Mouse (Mus musculus): ENCODE results near the gene Uba2. TPM values are rescaled to one million over a fixed set of nuclear protein-coding genes. Genes with fewer than 3 reads are reported as not detected.

Gene Uba2
- total and polyA plus RNA-seq, 3 experiments = 57.5 to 334 (median 253) TPM

DNA sequence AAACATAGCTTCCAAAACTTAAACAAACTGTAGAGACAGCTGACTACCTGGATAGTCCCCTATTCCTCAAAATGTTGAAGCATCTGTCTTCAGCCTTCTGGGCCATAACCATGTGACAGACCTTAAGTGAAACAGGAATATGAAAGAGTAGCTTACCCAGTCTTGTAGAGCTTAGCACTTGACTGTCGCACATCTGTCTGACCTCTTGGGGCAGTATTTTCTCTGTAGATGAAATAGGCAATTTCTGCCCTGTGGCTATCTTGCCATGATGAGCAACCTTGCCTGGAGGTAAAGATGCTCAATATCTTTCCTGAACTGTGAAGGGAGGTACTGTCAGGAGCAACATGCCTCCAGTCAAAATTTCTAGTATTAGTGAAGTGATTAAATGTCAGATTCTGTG is 2.9 kb upstream of the Uba2 start:
- ATAC-seq (ENCODE audit: extremely low read depth, insufficient number of reproducible peaks, low FRiP score, poor library complexity, severe bottlenecking) (no peak), DNase-seq (ENCODE audit: low spot score) (no peak)
- H3K36me3 ChIP-seq (replicated peaks) = no peaks in the 10 kb centered on the region
- no peak overlapping the region for H3K4me3 ChIP-seq (ENCODE audit: low read depth, low read length)
- no peak for TF ChIP-seq GATA2 (IDR thresholded peaks at IDR 0.05; ENCODE audit: borderline replicate concordance, low read depth, low read length)
- no peak for TF ChIP-seq POLR2AphosphoS5 (IDR thresholded peaks at IDR 0.05; ENCODE audit: insufficient replicate concordance, low read depth, low read length)
- no peak for TF ChIP-seq TAL1 (conservative IDR thresholded peaks at IDR 0.05; ENCODE audit: low read depth, low read length)
- TF ChIP-seq CTCF (IDR thresholded peaks at IDR 0.05; ENCODE audit: low read depth, low read length) = no peak
- no peak for TF ChIP-seq GATA1 (IDR thresholded peaks at IDR 0.05; ENCODE audit: borderline replicate concordance, low read length)
- H3K27me3 ChIP-seq (ENCODE audit: insufficient read depth, low read length) = 0 out of 2 replicates have a peak, but pooled peaks cover 2% of the 10 kb centered on the region
- H3K9me3 ChIP-seq (replicated peaks) = peaks cover 15% of the 10 kb centered on the region
- H3K4me1 ChIP-seq (ENCODE audit: insufficient read depth, low read depth, low read length) = peaks cover 9% of the 10 kb centered on the region

DNA sequence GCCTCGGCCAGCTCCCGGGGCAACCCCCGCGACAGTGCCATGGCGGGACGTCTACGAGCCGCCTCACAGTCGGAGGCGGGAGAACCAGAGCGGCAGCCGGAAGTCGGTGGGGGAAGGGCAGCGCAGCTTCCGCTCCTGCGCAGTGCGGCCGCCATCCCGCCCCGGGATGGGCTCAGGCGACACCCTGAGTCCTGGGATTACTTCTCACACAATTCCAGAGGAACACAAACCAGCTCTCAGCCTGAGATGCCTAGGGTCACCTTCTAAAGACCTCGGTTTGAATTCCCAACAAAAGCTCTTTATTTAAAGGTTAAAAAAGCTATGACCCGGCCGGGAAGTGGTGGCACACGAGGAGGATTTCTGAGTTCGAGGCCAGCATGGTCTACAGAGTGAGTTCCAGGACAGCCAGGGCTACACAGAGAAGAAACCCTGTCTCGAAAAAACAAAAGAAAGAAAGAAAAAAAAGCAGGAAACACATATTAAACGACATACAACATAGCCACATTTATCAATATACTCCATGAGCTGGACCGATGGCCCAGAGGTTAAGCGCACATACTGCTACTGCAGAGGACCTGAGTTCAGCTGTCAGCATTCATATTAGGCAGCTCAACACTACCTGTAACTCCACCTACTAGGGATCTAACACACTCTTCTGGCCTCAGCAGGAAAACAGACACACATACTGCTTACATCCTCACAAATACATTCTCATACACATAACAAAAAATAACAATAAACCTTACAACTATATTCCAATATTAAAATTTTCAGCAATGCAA is 738 bp downstream of the Uba2 start:
- Histone ChIP-seq H3K9me3 (replicated peaks) (no peaks in the 10 kb centered on the region), H3K4me3 (ENCODE audit: low read depth, low read length) (peak overlapping the region; percentile 92), H3K4me1 (ENCODE audit: insufficient read depth, low read depth, low read length) (peaks cover 33% of the 10 kb centered on the region), H3K27me3 (ENCODE audit: insufficient read depth, low read length) (0 out of 2 replicates have a peak, but pooled peaks cover 2% of the 10 kb centered on the region), H3K36me3 (replicated peaks) (peaks cover 26% of the 10 kb centered on the region)
- peak; percentile 89 for DNase-seq (ENCODE audit: low spot score)
- peak; percentile 64 for ATAC-seq (ENCODE audit: extremely low read depth, insufficient number of reproducible peaks, low FRiP score, poor library complexity, severe bottlenecking)
- TF ChIP-seq GATA1 (IDR thresholded peaks at IDR 0.05; ENCODE audit: borderline replicate concordance, low read length) (no peak), GATA2 (IDR thresholded peaks at IDR 0.05; ENCODE audit: borderline replicate concordance, low read depth, low read length) (no peak), POLR2AphosphoS5 (IDR thresholded peaks at IDR 0.05; ENCODE audit: insufficient replicate concordance, low read depth, low read length) (no peak), TAL1 (conservative IDR thresholded peaks at IDR 0.05; ENCODE audit: low read depth, low read length) (no peak), CTCF (IDR thresholded peaks at IDR 0.05; ENCODE audit: low read depth, low read length) (no peak)

DNA sequence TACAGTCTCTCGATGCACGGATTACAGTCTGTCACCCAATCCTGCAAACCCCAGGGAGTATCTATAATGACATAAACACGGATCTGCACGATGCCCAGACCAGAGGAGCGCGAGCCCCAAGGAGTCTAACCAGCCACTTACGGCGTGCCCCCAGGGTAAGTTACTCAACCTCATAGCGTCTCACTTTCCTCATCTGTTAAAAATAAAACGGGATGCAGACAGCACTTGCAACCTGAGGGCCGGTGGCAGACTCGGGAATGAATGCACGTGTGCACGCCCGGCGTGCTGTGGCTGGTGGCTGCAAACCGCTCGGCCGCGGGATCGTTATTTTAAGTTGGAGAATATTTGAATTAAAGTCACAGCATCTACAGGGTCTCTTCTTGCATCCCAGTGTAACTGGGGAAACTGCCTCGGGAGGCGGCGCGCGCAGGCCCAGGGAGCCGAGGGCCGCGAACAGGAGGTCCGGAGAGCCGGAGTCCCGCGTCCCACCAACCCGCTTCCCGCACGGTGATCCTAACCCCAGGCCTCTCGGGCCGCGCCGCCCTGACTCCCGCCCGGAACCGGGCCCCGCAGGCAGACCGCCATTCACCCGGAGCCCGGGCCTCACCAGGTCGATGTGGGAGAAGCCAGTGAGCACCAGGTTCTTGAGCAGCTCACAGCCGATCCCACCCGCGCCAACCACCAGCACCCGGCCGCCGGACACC is 1.5 kb downstream of the Uba2 start:
- Histone ChIP-seq H3K4me1 (ENCODE audit: insufficient read depth, low read depth, low read length) (peaks cover 37% of the 10 kb centered on the region), H3K4me3 (ENCODE audit: low read depth, low read length) (peak overlapping the region; percentile 92), H3K36me3 (replicated peaks) (peaks cover 33% of the 10 kb centered on the region), H3K27me3 (ENCODE audit: insufficient read depth, low read length) (no peaks in the 10 kb centered on the region), H3K9me3 (replicated peaks) (no peaks in the 10 kb centered on the region)
- DNase-seq (ENCODE audit: low spot score) (peak; percentile 23), ATAC-seq (ENCODE audit: extremely low read depth, insufficient number of reproducible peaks, low FRiP score, poor library complexity, severe bottlenecking) (0 out of 2 replicates have a peak, but pooled peaks have one; percentile 16)
- TF ChIP-seq CTCF (IDR thresholded peaks at IDR 0.05; ENCODE audit: low read depth, low read length) = no peak
- TF ChIP-seq GATA2 (IDR thresholded peaks at IDR 0.05; ENCODE audit: borderline replicate concordance, low read depth, low read length) = no peak
- no peak for TF ChIP-seq TAL1 (conservative IDR thresholded peaks at IDR 0.05; ENCODE audit: low read depth, low read length)
- TF ChIP-seq POLR2AphosphoS5 (IDR thresholded peaks at IDR 0.05; ENCODE audit: insufficient replicate concordance, low read depth, low read length) = no peak
- no peak for TF ChIP-seq GATA1 (IDR thresholded peaks at IDR 0.05; ENCODE audit: borderline replicate concordance, low read length)

DNA sequence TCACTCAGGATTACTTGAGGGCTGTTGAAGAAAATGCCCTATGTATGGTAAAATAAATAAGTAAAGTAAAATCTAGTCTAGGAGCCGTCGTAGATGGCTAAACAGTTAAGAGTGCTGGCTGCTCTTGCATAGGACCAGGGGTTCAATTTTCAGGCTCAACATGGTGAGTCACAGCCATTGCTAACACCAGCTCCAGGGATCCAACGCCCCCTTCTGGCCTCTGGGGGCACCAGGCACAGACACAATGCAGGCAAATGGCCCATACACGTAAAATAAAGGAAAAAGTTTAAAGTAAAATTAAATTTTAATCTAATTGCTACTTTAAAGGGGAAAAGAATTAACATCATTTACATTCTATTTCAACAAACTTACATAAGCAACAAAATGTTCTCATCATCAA is 2.5 kb downstream of the Uba2 start:
- H3K27me3 ChIP-seq (ENCODE audit: insufficient read depth, low read length) = no peaks in the 10 kb centered on the region
- peak overlapping the region; percentile 92; the same call in 1 of the 2 replicates for H3K4me3 ChIP-seq (ENCODE audit: low read depth, low read length)
- H3K36me3 ChIP-seq (replicated peaks) = peaks cover 44% of the 10 kb centered on the region
- DNase-seq (ENCODE audit: low spot score) (peak; percentile 18), ATAC-seq (ENCODE audit: extremely low read depth, insufficient number of reproducible peaks, low FRiP score, poor library complexity, severe bottlenecking) (peak; percentile 74)
- no peaks in the 10 kb centered on the region for H3K9me3 ChIP-seq (replicated peaks)
- H3K4me1 ChIP-seq (ENCODE audit: insufficient read depth, low read depth, low read length) = peaks cover 37% of the 10 kb centered on the region
- TF ChIP-seq CTCF (IDR thresholded peaks at IDR 0.05; ENCODE audit: low read depth, low read length) = peak; percentile 70
- no peak for TF ChIP-seq GATA1 (IDR thresholded peaks at IDR 0.05; ENCODE audit: borderline replicate concordance, low read length)

DNA sequence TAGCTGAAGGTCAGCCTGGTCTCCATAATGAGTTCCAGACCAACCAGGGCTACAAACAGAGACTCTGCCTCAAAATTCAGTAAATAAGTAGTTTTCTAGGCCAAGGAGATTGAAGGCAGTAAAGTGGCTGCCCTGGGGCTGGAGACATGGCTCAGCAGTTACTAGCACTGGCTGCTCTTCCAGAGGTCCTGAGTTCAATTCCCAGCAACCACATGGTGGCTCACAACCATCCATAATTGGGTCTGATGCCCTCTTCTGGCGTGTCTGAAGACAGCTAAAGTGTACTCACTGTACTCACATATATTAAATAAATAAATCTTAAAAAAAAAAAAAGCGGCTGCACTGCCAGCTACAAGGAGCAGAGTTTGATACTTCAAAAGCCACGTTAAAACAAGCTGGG is 3.4 kb downstream of the Uba2 start:
- H3K27me3 ChIP-seq (ENCODE audit: insufficient read depth, low read length) = no peaks in the 10 kb centered on the region
- H3K36me3 ChIP-seq (replicated peaks) = peaks cover 53% of the 10 kb centered on the region

DNA sequence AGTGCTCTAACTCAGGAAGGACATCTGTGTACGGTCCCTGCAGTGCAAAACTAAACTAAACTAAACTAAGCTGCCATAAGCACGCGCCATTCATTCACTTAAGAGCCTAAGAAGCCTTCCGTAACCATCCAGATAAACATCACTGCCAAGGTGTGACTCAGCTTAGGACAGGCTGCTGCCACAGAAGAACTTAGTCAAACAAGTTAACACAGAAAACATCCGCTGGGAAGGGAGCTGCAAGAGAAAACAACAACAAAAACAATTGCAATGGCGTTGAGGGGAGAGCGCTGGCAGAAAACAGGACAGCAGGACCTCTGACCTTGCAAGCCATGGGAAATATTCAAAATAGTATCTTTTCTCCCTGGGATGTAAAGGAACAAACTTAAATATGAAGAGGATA is 4.7 kb downstream of the Uba2 start:
- ATAC-seq (ENCODE audit: extremely low read depth, insufficient number of reproducible peaks, low FRiP score, poor library complexity, severe bottlenecking) (no peak), DNase-seq (ENCODE audit: low spot score) (no peak)
- no peaks in the 10 kb centered on the region for H3K9me3 ChIP-seq (replicated peaks)
- H3K36me3 ChIP-seq (replicated peaks) = peaks cover 65% of the 10 kb centered on the region
- H3K27me3 ChIP-seq (ENCODE audit: insufficient read depth, low read length) = no peaks in the 10 kb centered on the region
- H3K4me3 ChIP-seq (ENCODE audit: low read depth, low read length) = no peak overlapping the region; the same call in 1 of the 2 replicates
- TF ChIP-seq GATA2 (IDR thresholded peaks at IDR 0.05; ENCODE audit: borderline replicate concordance, low read depth, low read length) = no peak
- no peak for TF ChIP-seq CTCF (IDR thresholded peaks at IDR 0.05; ENCODE audit: low read depth, low read length)
- TF ChIP-seq POLR2AphosphoS5 (IDR thresholded peaks at IDR 0.05; ENCODE audit: insufficient replicate concordance, low read depth, low read length) = no peak
- no peak for TF ChIP-seq TAL1 (conservative IDR thresholded peaks at IDR 0.05; ENCODE audit: low read depth, low read length)
- TF ChIP-seq GATA1 (IDR thresholded peaks at IDR 0.05; ENCODE audit: borderline replicate concordance, low read length) = no peak
- H3K4me1 ChIP-seq (ENCODE audit: insufficient read depth, low read depth, low read length) = peaks cover 43% of the 10 kb centered on the region

More for the DNA sequence above, 3.4 kb downstream of the Uba2 start:
- Histone ChIP-seq H3K4me1 (ENCODE audit: insufficient read depth, low read depth, low read length) (peaks cover 40% of the 10 kb centered on the region), H3K4me3 (ENCODE audit: low read depth, low read length) (peak overlapping the region; percentile 52; the same call in 1 of the 2 replicates), H3K9me3 (replicated peaks) (no peaks in the 10 kb centered on the region)
- ATAC-seq (ENCODE audit: extremely low read depth, insufficient number of reproducible peaks, low FRiP score, poor library complexity, severe bottlenecking) (no peak), DNase-seq (ENCODE audit: low spot score) (no peak)
- TF ChIP-seq POLR2AphosphoS5 (IDR thresholded peaks at IDR 0.05; ENCODE audit: insufficient replicate concordance, low read depth, low read length) (no peak), CTCF (IDR thresholded peaks at IDR 0.05; ENCODE audit: low read depth, low read length) (no peak), GATA2 (IDR thresholded peaks at IDR 0.05; ENCODE audit: borderline replicate concordance, low read depth, low read length) (no peak), GATA1 (IDR thresholded peaks at IDR 0.05; ENCODE audit: borderline replicate concordance, low read length) (no peak)

All from G1E (cell line).